Mouse (Mus musculus) liver, adult 2 months (tissue): ENCODE measurements around the gene Tmem164.

Experiments
- CTCF ChIP-seq: fragments of 200-500 bp; IDR thresholded peaks from 2 replicates; pipeline ENCODE4 v1.5.1; 2011; ENCODE audit warnings: low read depth, low read length, control low read depth
- POLR2A ChIP-seq: fragments of 200-500 bp; IDR thresholded peaks from 2 replicates; pipeline ENCODE4 v1.6.1; 2011; ENCODE audit warnings: low read length, control low read depth; ENCODE audit not compliant: insufficient read depth; ENCODE audit errors: extremely low read depth

- TF ChIP-seq POLR2A (no peak), CTCF (no peak)
Measured at GRCm38 (mm10) chrX:142883593-142883992, 202.4 kb downstream of the Tmem164 start.
